Mouse (Mus musculus) embryonic fibroblast, embryonic 13.5 days (primary cell): ENCODE measurements at regions not wholly inside any gene's neighbourhood (a gene's known extent, or its start where the extent isn't known, plus 50 kb on each side); places are given as distances from the start of the nearest gene placed in this dataset.

Source experiments
- CTCF ChIP-seq: IDR thresholded peaks from 2 replicates; pipeline ENCODE4 v1.5.1; 2011; ENCODE audit warnings: mild to moderate bottlenecking, control low read depth, low read length, moderate library complexity, borderline replicate concordance; ENCODE audit not compliant: insufficient read depth
- POLR2A ChIP-seq: IDR thresholded peaks from 2 replicates; pipeline ENCODE4 v1.6.1; 2011; ENCODE audit warnings: low read depth, mild to moderate bottlenecking, control low read depth, low read length, moderate library complexity

GRCm38 (mm10) chr4:106206023-106206422 is 110.0 kb upstream of the Usp24 start:
- TF ChIP-seq POLR2A (no peak), CTCF (no peak)
